Mouse (Mus musculus): ENCODE measurements around the gene Slc16a9.

The Slc16a9 gene

GRCm38 (mm10) chr10:70242751-70243444 lies 2.0 kb upstream of the Slc16a9 start:
- in situ Hi-C loops (cut with MboI; ENCODE audit: low pct_unique_long_range_greater_than_20kb in 1 of 2, low sequenced_read_pairs in 2 of 2, unreplicated experiment in 1 of 2), result no loop called here

GRCm38 (mm10) chr10:70245559-70245945 lies 652 bp downstream of the Slc16a9 start:
- in situ Hi-C loops (cut with MboI; ENCODE audit: low pct_unique_long_range_greater_than_20kb in 1 of 2, low sequenced_read_pairs in 2 of 2, unreplicated experiment in 1 of 2), result no loop called here

GRCm38 (mm10) chr10:70246076-70246475 lies 1.2 kb downstream of the Slc16a9 start:
- in situ Hi-C loops (cut with MboI; ENCODE audit: low pct_unique_long_range_greater_than_20kb in 1 of 2, low sequenced_read_pairs in 2 of 2, unreplicated experiment in 1 of 2), result no loop called here

GRCm38 (mm10) chr10:70250354-70250753 lies 5.5 kb downstream of the Slc16a9 start:
- in situ Hi-C loops (cut with MboI; ENCODE audit: low pct_unique_long_range_greater_than_20kb in 1 of 2, low sequenced_read_pairs in 2 of 2, unreplicated experiment in 1 of 2), result no loop called here

GRCm38 (mm10) chr10:70250766-70251165 lies 5.9 kb downstream of the Slc16a9 start:
- in situ Hi-C loops (cut with MboI; ENCODE audit: low pct_unique_long_range_greater_than_20kb in 1 of 2, low sequenced_read_pairs in 2 of 2, unreplicated experiment in 1 of 2), result no loop called here

GRCm38 (mm10) chr10:70254666-70255065 lies 9.8 kb downstream of the Slc16a9 start:
- in situ Hi-C loops (cut with MboI; ENCODE audit: low pct_unique_long_range_greater_than_20kb in 1 of 2, low sequenced_read_pairs in 2 of 2, unreplicated experiment in 1 of 2), result no loop called here

GRCm38 (mm10) chr10:70255601-70256210 lies 10.8 kb downstream of the Slc16a9 start:
- in situ Hi-C loops (cut with MboI; ENCODE audit: low pct_unique_long_range_greater_than_20kb in 1 of 2, low sequenced_read_pairs in 2 of 2, unreplicated experiment in 1 of 2), result no loop called here

- in situ Hi-C loops (cut with MboI; ENCODE audit: low pct_unique_long_range_greater_than_20kb in 1 of 2, low sequenced_read_pairs in 2 of 2, unreplicated experiment in 1 of 2), result no loop called here
Observed at GRCm38 (mm10) chr10:70257029-70257428, 12.1 kb downstream of the Slc16a9 start.

GRCm38 (mm10) chr10:70260904-70261303 lies 16.0 kb downstream of the Slc16a9 start:
- in situ Hi-C loops (cut with MboI; ENCODE audit: low pct_unique_long_range_greater_than_20kb in 1 of 2, low sequenced_read_pairs in 2 of 2, unreplicated experiment in 1 of 2), result loop anchor here in 1 of 2 experiments (5.0 kb wide), 1 partner anchor 36 kb away; no protein-coding TSS in a partner anchor

- in situ Hi-C loops (cut with MboI; ENCODE audit: low pct_unique_long_range_greater_than_20kb in 1 of 2, low sequenced_read_pairs in 2 of 2, unreplicated experiment in 1 of 2), result loop anchor here in 1 of 2 experiments (5.0 kb wide), 1 partner anchor 35 kb away; no protein-coding TSS in a partner anchor
Observed at GRCm38 (mm10) chr10:70262051-70262450, 17.2 kb downstream of the Slc16a9 start.

GRCm38 (mm10) chr10:70263681-70264189 lies 18.8 kb downstream of the Slc16a9 start:
- in situ Hi-C loops (cut with MboI; ENCODE audit: low pct_unique_long_range_greater_than_20kb in 1 of 2, low sequenced_read_pairs in 2 of 2, unreplicated experiment in 1 of 2), result loop anchor here in 1 of 2 experiments (5.0 kb wide), 1 partner anchor 34 kb away; no protein-coding TSS in a partner anchor

GRCm38 (mm10) chr10:70264337-70265036 lies 19.6 kb downstream of the Slc16a9 start:
- in situ Hi-C loops (cut with MboI; ENCODE audit: low pct_unique_long_range_greater_than_20kb in 1 of 2, low sequenced_read_pairs in 2 of 2, unreplicated experiment in 1 of 2), result loop anchor here in 1 of 2 experiments (5.0 kb wide), 1 partner anchor 33 kb away; no protein-coding TSS in a partner anchor

- in situ Hi-C loops (cut with MboI; ENCODE audit: low pct_unique_long_range_greater_than_20kb in 1 of 2, low sequenced_read_pairs in 2 of 2, unreplicated experiment in 1 of 2), result no loop called here
Observed at GRCm38 (mm10) chr10:70266501-70266900, 21.6 kb downstream of the Slc16a9 start.

GRCm38 (mm10) chr10:70268581-70269446 lies 23.9 kb downstream of the Slc16a9 start:
- in situ Hi-C loops (cut with MboI; ENCODE audit: low pct_unique_long_range_greater_than_20kb in 1 of 2, low sequenced_read_pairs in 2 of 2, unreplicated experiment in 1 of 2), result no loop called here

GRCm38 (mm10) chr10:70269447-70269787 lies 24.5 kb downstream of the Slc16a9 start:
- in situ Hi-C loops (cut with MboI; ENCODE audit: low pct_unique_long_range_greater_than_20kb in 1 of 2, low sequenced_read_pairs in 2 of 2, unreplicated experiment in 1 of 2), result no loop called here

GRCm38 (mm10) chr10:70276678-70277077 lies 31.8 kb downstream of the Slc16a9 start:
- in situ Hi-C loops (cut with MboI; ENCODE audit: low pct_unique_long_range_greater_than_20kb in 1 of 2, low sequenced_read_pairs in 2 of 2, unreplicated experiment in 1 of 2), result loop anchor here in 1 of 2 experiments (25.0 kb wide), 1 partner anchor 414 kb away; no protein-coding TSS in a partner anchor

- in situ Hi-C loops (cut with MboI; ENCODE audit: low pct_unique_long_range_greater_than_20kb in 1 of 2, low sequenced_read_pairs in 2 of 2, unreplicated experiment in 1 of 2), result loop anchor here in 1 of 2 experiments (25.0 kb wide), 1 partner anchor 417 kb away; no protein-coding TSS in a partner anchor
Observed at GRCm38 (mm10) chr10:70279349-70279748, 34.4 kb downstream of the Slc16a9 start.

GRCm38 (mm10) chr10:70287825-70288235 lies 42.9 kb downstream of the Slc16a9 start:
- in situ Hi-C loops (cut with MboI; ENCODE audit: low pct_unique_long_range_greater_than_20kb in 1 of 2, low sequenced_read_pairs in 2 of 2, unreplicated experiment in 1 of 2), result loop anchor here in 1 of 2 experiments (25.0 kb wide), 1 partner anchor 426 kb away; no protein-coding TSS in a partner anchor
